Mouse (Mus musculus) hindbrain, embryonic 12.5 days (tissue): Measurements from ENCODE around the gene Syndig1. TPM values are rescaled to one million over a fixed set of nuclear protein-coding genes. Genes with fewer than 3 reads are reported as not detected.

ENCODE experiments used
- ATAC-seq: fragments of 200-750 bp; cut with Nextera tagmentation; 2 replicates; pipeline ENCODE4 v1.8.0; 2017; ENCODE audit warnings: moderate TSS enrichment; ENCODE audit not compliant: low FRiP score
- H3K27ac ChIP-seq: fragments of 300-500 bp; sonication (generic); 2 replicates; pipeline ENCODE4 v1.5.1; 2016; ENCODE audit warnings: mild to moderate bottlenecking
- H3K27me3 ChIP-seq: fragments of 300-500 bp; sonication (generic); 2 replicates; pipeline ENCODE4 v1.6.1; 2016; ENCODE audit warnings: mild to moderate bottlenecking
- H3K36me3 ChIP-seq: fragments of 300-500 bp; sonication (generic); 2 replicates; pipeline ENCODE4 v1.6.1; 2016; ENCODE audit warnings: mild to moderate bottlenecking
- H3K4me1 ChIP-seq: fragments of 300-500 bp; sonication (generic); 2 replicates; pipeline ENCODE4 v1.6.1; 2016
- H3K4me2 ChIP-seq: fragments of 300-500 bp; sonication (generic); replicated peaks from 2 replicates; pipeline ENCODE4 v1.6.1; 2016; ENCODE audit warnings: mild to moderate bottlenecking
- H3K4me3 ChIP-seq: fragments of 300-500 bp; sonication (generic); 2 replicates; pipeline ENCODE4 v1.5.1; 2016; ENCODE audit warnings: mild to moderate bottlenecking
- H3K9ac ChIP-seq: fragments of 300-500 bp; sonication (generic); 2 replicates; pipeline ENCODE4 v1.6.1; 2016; ENCODE audit warnings: mild to moderate bottlenecking, moderate library complexity
- H3K9me3 ChIP-seq: fragments of 300-500 bp; sonication (generic); replicated peaks from 2 replicates; pipeline ENCODE4 v1.6.1; 2016; ENCODE audit warnings: mild to moderate bottlenecking
- WGBS: fragments of 180-500 bp; shearing (Covaris S2); methylation state at CpG from one replicate; pipeline ENCODE4 v1.1.7; 2016; 5-methylcytosine and 5-hydroxymethylcytosine counted together
- polyA plus RNA-seq: library from polyadenylated mRNA; unstranded; fragments of >200 nt; fragmentation: Nextera tagmentation; extraction: Ambion mirVana; gene quantifications from 2 replicates; pipeline ENCODE4 v1.2.1, GENCODE M21; 2016

Gene Syndig1
- polyA plus RNA-seq, 1 experiment from 2014 or later: 13.4 TPM

- H3K9ac ChIP-seq: no peak overlapping the region
- peak; percentile 38 for ATAC-seq
- no peaks in the 10 kb centered on the region for H3K36me3 ChIP-seq
- H3K4me3 ChIP-seq: no peak overlapping the region
- no peaks in the 10 kb centered on the region for H3K9me3 ChIP-seq
- no peak overlapping the region for H3K27ac ChIP-seq
- no peaks in the 10 kb centered on the region for H3K27me3 ChIP-seq
- 48% methylated on average over 2 of the region's 2 CpGs for WGBS
- peaks cover 10% of the 10 kb centered on the region; the same call in 1 of the 2 replicates for H3K4me1 ChIP-seq
- H3K4me2 ChIP-seq: no peak overlapping the region
Measured at GRCm38 (mm10) chr2:149933247-149933898, 104.4 kb downstream of the Syndig1 start.

- peaks cover 10% of the 10 kb centered on the region; the same call in 1 of the 2 replicates for H3K4me1 ChIP-seq
- H3K27me3 ChIP-seq: no peaks in the 10 kb centered on the region
- H3K9me3 ChIP-seq: no peaks in the 10 kb centered on the region
- H3K4me3 ChIP-seq: no peak overlapping the region
- no peak overlapping the region for H3K9ac ChIP-seq
- no peaks in the 10 kb centered on the region for H3K36me3 ChIP-seq
- 27% methylated on average over 4 of the region's 4 CpGs for WGBS
- peak; percentile 42; the same call in 1 of the 2 replicates for ATAC-seq
- no peak overlapping the region for H3K4me2 ChIP-seq
- H3K27ac ChIP-seq: no peak overlapping the region
Measured at GRCm38 (mm10) chr2:149934139-149934538, 105.1 kb downstream of the Syndig1 start.

GRCm38 (mm10) chr2:149938829-149939228, 109.8 kb downstream of the Syndig1 start:
- Histone ChIP-seq H3K36me3 (no peaks in the 10 kb centered on the region), H3K27ac (no peak overlapping the region), H3K9ac (no peak overlapping the region), H3K9me3 (no peaks in the 10 kb centered on the region), H3K27me3 (no peaks in the 10 kb centered on the region), H3K4me1 (peaks cover 3% of the 10 kb centered on the region; the same call in 1 of the 2 replicates), H3K4me3 (no peak overlapping the region), H3K4me2 (no peak overlapping the region)
- ATAC-seq: no peak
- 82% methylated on average over 4 of the region's 4 CpGs for WGBS

GRCm38 (mm10) chr2:149939586-149939985, 110.6 kb downstream of the Syndig1 start:
- Histone ChIP-seq H3K27me3 (no peaks in the 10 kb centered on the region), H3K4me1 (no peaks in the 10 kb centered on the region), H3K4me2 (no peak overlapping the region), H3K36me3 (no peaks in the 10 kb centered on the region), H3K27ac (no peak overlapping the region), H3K4me3 (no peak overlapping the region), H3K9me3 (no peaks in the 10 kb centered on the region), H3K9ac (no peak overlapping the region)
- 43% methylated on average over 2 of the region's 2 CpGs for WGBS
- no peak for ATAC-seq

GRCm38 (mm10) chr2:149950641-149951040, 121.6 kb downstream of the Syndig1 start:
- H3K27ac ChIP-seq: no peak overlapping the region
- H3K4me2 ChIP-seq: no peak overlapping the region
- no peaks in the 10 kb centered on the region for H3K27me3 ChIP-seq
- 95% methylated on average over 4 of the region's 4 CpGs for WGBS
- H3K4me1 ChIP-seq: no peaks in the 10 kb centered on the region
- no peak for ATAC-seq
- H3K36me3 ChIP-seq: no peaks in the 10 kb centered on the region
- no peak overlapping the region for H3K4me3 ChIP-seq
- H3K9ac ChIP-seq: no peak overlapping the region
- H3K9me3 ChIP-seq: no peaks in the 10 kb centered on the region

GRCm38 (mm10) chr2:149971014-149971413, 142.0 kb downstream of the Syndig1 start:
- no peak overlapping the region for H3K4me3 ChIP-seq
- no peak overlapping the region for H3K27ac ChIP-seq
- WGBS: 49% methylated on average over 4 of the region's 4 CpGs
- H3K4me1 ChIP-seq: 0 out of 2 replicates have a peak, but pooled peaks cover 2% of the 10 kb centered on the region
- H3K27me3 ChIP-seq: no peaks in the 10 kb centered on the region
- H3K4me2 ChIP-seq: no peak overlapping the region
- no peak overlapping the region for H3K9ac ChIP-seq
- ATAC-seq: peak; percentile 64; the same call in 1 of the 2 replicates
- H3K36me3 ChIP-seq: no peaks in the 10 kb centered on the region
- H3K9me3 ChIP-seq: no peaks in the 10 kb centered on the region

- 0 out of 2 replicates have a peak, but pooled peaks cover 2% of the 10 kb centered on the region for H3K4me1 ChIP-seq
- no peak overlapping the region for H3K4me3 ChIP-seq
- WGBS: 80% methylated on average over 6 of the region's 6 CpGs
- ATAC-seq: no peak
- H3K4me2 ChIP-seq: no peak overlapping the region
- H3K9ac ChIP-seq: no peak overlapping the region
- no peaks in the 10 kb centered on the region for H3K27me3 ChIP-seq
- H3K9me3 ChIP-seq: no peaks in the 10 kb centered on the region
- no peaks in the 10 kb centered on the region for H3K36me3 ChIP-seq
- no peak overlapping the region for H3K27ac ChIP-seq
Measured at GRCm38 (mm10) chr2:149973583-149973982, 144.6 kb downstream of the Syndig1 start.

- 0 out of 2 replicates have a peak, but pooled peaks have one; percentile 6 for ATAC-seq
- H3K36me3 ChIP-seq: no peaks in the 10 kb centered on the region
- no peak overlapping the region for H3K27ac ChIP-seq
- H3K4me2 ChIP-seq: no peak overlapping the region
- H3K27me3 ChIP-seq: no peaks in the 10 kb centered on the region
- H3K9me3 ChIP-seq: no peaks in the 10 kb centered on the region
- H3K9ac ChIP-seq: no peak overlapping the region
- WGBS: 33% methylated on average over 1 of the region's 1 CpGs
- no peak overlapping the region for H3K4me3 ChIP-seq
- H3K4me1 ChIP-seq: peaks cover 3% of the 10 kb centered on the region; the same call in 1 of the 2 replicates
Measured at GRCm38 (mm10) chr2:149980419-149980818, 151.4 kb downstream of the Syndig1 start.

- H3K9me3 ChIP-seq: no peaks in the 10 kb centered on the region
- no peak for ATAC-seq
- H3K4me2 ChIP-seq: no peak overlapping the region
- H3K9ac ChIP-seq: no peak overlapping the region
- H3K4me3 ChIP-seq: no peak overlapping the region
- no peak overlapping the region for H3K27ac ChIP-seq
- H3K36me3 ChIP-seq: no peaks in the 10 kb centered on the region
- no peaks in the 10 kb centered on the region for H3K27me3 ChIP-seq
- peaks cover 3% of the 10 kb centered on the region; the same call in 1 of the 2 replicates for H3K4me1 ChIP-seq
Measured at GRCm38 (mm10) chr2:149982466-149982865, 153.5 kb downstream of the Syndig1 start.

GRCm38 (mm10) chr2:149983107-149983506, 154.1 kb downstream of the Syndig1 start:
- H3K27me3 ChIP-seq: no peaks in the 10 kb centered on the region
- H3K9me3 ChIP-seq: no peaks in the 10 kb centered on the region
- no peak overlapping the region for H3K4me3 ChIP-seq
- ATAC-seq: no peak
- no peak overlapping the region for H3K27ac ChIP-seq
- H3K36me3 ChIP-seq: no peaks in the 10 kb centered on the region
- H3K4me2 ChIP-seq: no peak overlapping the region
- peaks cover 3% of the 10 kb centered on the region; the same call in 1 of the 2 replicates for H3K4me1 ChIP-seq
- H3K9ac ChIP-seq: no peak overlapping the region
- WGBS: 56% methylated on average over 1 of the region's 1 CpGs

- Histone ChIP-seq H3K27ac (no peak overlapping the region), H3K27me3 (no peaks in the 10 kb centered on the region), H3K4me1 (no peaks in the 10 kb centered on the region), H3K9me3 (no peaks in the 10 kb centered on the region), H3K9ac (no peak overlapping the region), H3K4me3 (no peak overlapping the region), H3K36me3 (no peaks in the 10 kb centered on the region), H3K4me2 (no peak overlapping the region)
- ATAC-seq: no peak
Measured at GRCm38 (mm10) chr2:149987610-149988009, 158.6 kb downstream of the Syndig1 start.

GRCm38 (mm10) chr2:149991506-149991905, 162.5 kb downstream of the Syndig1 start:
- no peak for ATAC-seq

GRCm38 (mm10) chr2:149992921-149993320, 163.9 kb downstream of the Syndig1 start:
- Histone ChIP-seq H3K27ac (no peak overlapping the region), H3K4me1 (0 out of 2 replicates have a peak, but pooled peaks cover 3% of the 10 kb centered on the region), H3K36me3 (no peaks in the 10 kb centered on the region), H3K4me3 (no peak overlapping the region), H3K4me2 (no peak overlapping the region), H3K27me3 (no peaks in the 10 kb centered on the region), H3K9ac (no peak overlapping the region), H3K9me3 (no peaks in the 10 kb centered on the region)
- ATAC-seq: no peak
- WGBS: 92% methylated on average over 4 of the region's 4 CpGs

More at GRCm38 (mm10) chr2:149991506-149991905, 162.5 kb downstream of the Syndig1 start:
- Histone ChIP-seq H3K27ac (no peak overlapping the region), H3K36me3 (no peaks in the 10 kb centered on the region), H3K4me3 (no peak overlapping the region), H3K27me3 (no peaks in the 10 kb centered on the region), H3K4me2 (no peak overlapping the region), H3K9ac (no peak overlapping the region), H3K4me1 (no peaks in the 10 kb centered on the region), H3K9me3 (no peaks in the 10 kb centered on the region)
- 28% methylated on average over 2 of the region's 2 CpGs for WGBS
